Mouse (Mus musculus) neural tube, embryonic 10.5 days (tissue): ENCODE data around the gene Kctd2.

ENCODE experiments used
- DNase-seq: peaks from one replicate; pipeline ENCODE4 v3.0.0-alpha.2; 2017; ENCODE audit warnings: low spot score; ENCODE audit errors: extremely low spot score

The Kctd2 gene

DNA sequence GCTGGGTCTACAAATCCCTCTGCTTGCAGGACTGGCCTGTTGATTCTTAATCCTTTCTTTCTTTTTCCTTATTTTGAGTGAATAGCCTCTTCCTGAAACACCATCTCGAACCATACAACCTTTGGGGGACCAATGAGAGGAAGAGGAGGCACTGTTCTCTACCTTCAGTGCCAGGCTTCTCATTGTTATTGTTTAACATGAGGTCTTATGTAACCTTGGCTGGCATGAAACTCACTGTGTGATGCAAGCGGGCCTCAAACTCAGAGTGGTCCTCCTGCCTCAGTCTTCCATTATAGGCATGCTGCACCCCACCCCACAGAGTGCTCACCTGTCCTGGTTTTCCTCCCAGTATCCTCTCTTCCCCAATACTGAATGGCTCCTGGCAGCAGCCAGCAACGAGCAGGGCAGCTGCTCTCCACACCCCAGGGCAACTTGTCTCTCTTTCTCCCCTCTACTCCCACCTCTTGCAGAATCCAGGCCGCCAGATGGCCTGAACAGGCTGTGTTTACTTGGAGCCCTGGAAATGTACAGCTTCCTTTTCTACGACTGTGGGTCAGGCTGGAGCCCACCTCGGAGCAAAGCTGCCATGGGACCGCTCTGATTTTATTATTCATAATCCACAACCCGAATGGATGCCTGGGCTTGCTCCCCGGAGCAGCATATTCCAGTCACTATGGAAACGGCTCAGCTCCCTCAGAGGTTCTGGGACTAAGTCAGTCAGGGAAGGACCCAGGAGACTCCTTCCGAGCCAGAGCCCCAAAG, 19.1 kb upstream of the Kctd2 start:
- no peak for DNase-seq

DNA sequence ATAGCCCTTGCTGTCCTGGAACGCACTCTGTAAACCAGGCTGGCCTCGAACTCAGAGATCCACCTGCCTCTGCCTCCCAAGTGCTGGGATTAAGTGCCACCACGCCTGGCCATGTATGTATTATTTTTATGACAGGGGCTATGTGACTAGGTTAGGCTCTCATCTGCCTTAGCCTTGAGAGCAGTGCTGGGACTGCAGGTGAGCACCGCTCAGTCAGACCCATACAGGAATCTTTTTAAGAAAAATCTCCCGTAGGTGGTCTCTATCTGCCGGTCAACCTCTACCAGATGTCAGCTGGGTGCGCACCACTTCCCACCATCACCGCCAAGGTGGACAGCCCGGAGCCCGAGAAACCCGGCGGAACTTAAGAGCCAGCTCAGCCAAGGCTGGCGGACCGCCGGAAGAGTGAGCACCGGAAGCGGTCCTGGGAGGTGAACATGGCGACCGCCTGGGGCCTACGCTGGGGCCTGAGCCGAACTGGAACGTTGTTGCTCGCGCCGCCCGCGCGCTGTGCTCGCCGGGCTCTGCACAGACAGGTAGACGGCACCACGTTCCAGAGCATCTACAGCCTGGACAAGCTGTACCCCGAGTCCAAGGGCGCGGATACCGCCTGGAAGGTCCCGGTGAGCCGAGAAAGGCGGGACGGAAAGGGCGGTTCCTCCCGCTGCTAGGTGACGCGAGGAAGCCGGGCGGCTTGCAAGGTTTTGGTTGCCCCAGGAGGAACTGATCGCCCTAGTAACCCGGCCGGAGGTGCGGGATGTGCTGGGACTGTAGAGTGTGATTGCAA, 16.4 kb upstream of the Kctd2 start, which contains the start of gene Mrpl58:
Gene Mrpl58, plus strand, starts transcription at position 415 of the 787 bp plus-strand sequence.
- peak; percentile 90 for DNase-seq

DNA sequence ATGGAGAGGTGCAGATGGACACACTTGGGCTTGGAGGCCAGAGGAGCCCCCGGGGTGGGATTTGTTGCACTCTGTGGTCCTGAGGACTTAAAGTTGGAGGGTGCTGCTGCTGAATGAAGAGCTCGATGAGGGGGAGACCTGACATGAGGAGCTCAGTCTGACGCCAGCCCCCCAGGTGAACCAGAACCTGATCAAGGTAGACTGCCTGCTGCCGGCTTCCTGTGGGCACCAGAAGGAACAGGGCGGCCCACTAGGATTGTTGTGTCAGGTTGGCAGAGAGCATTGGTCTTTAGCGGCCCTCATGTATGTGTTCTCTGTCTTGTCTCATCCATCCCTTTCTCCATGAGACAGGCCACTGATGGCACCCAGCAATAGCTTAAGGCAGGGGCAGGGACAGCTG, 14.2 kb upstream of the Kctd2 start:
- no peak for DNase-seq

GRCm38 (mm10) chr11:115406858-115407401, 13.0 kb upstream of the Kctd2 start:
- DNase-seq = no peak

- no peak for DNase-seq
These were observed 11.5 kb upstream of the Kctd2 start for GRCm38 (mm10) chr11:115408266-115408920.

GRCm38 (mm10) chr11:115409556-115409955, 10.4 kb upstream of the Kctd2 start:
- DNase-seq = no peak

DNA sequence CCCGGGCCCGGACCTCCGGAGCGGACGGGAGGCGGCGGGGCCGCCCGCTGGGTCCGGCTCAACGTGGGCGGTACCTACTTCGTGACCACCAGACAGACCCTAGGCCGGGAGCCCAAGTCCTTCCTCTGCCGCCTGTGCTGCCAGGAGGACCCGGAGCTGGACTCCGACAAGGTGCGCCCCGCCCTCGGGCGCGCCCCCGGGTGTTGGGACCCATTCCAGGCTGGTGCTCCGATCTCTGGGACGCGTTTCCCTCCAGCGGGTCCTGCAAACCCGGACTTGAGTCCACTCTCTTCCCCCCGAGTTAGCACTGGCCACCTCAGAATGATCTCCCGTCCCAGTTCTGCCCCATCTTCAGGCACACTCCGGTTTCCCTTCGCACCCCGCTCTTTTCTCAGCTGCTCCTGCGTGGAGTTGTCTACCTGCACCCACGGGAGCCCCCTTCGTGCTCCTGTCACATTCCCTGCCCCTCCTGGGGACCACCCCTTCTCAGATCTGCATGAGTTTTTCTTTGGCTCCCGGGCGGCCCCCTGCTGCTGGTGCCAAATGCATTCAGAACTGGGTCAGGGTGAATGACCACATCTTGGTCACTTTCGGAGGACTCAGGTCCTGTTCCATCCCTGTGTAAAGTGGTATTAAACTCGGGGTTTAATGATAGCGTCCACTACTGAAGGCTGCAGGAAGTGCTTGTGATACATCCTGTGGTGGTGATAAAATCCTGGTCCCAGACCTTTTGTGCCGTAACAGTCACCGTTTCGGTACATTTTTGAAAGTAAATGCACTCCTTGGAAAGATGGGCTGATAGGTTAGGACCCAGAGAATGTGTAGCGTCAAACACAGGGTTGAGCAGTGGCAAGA, 635 bp downstream of the Kctd2 start:
- DNase-seq = peak; percentile 66

- no peak for DNase-seq
These were observed 1.4 kb downstream of the Kctd2 start for GRCm38 (mm10) chr11:115421328-115421727.

GRCm38 (mm10) chr11:115421972-115422371, 2.0 kb downstream of the Kctd2 start:
- DNase-seq = no peak

GRCm38 (mm10) chr11:115423091-115423490, 3.2 kb downstream of the Kctd2 start:
- no peak for DNase-seq

GRCm38 (mm10) chr11:115424666-115425065, 4.7 kb downstream of the Kctd2 start:
- DNase-seq = no peak

GRCm38 (mm10) chr11:115425671-115426070, 5.7 kb downstream of the Kctd2 start:
- DNase-seq = no peak

DNA sequence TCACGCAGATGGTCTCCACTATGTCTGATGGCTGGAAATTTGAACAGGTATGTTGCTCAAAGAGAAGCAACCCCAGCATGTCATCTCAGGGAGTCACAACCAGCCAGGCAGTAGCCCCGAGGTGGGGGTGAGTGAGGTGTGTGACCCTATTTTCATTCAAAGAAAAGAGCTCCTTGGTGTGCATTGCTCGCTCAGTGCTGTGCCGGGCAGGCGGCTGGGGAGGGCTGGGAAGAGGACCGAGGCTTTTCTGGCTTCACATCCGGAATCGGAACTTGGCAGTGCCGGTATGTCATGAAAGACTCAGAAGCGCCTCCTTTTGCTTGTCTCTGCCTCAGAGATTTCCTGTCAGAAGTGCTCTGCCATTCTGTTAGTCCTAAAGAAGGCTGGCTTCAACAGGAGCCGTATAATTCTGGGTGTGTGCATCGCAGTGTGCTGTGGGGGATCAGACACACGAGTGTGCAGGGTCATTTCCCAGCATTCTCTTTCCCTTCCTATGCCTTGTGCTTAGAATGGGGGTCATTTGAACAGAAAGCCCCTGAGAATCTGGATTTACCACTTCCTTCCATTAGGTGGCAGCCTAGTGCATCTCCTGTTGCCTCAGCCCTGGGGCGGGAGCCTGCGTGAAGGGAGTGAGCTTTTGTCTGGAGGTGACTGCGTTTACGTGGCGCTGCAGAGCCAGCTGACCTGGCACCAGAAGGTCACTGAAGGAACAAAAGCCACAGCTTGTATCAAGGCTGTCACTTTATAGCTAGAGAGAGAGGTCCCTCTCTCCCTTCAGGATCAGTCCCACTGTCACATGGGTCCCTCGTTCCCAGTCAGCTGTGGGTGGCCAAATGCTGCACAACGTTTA, 7.8 kb downstream of the Kctd2 start:
- peak; percentile 80 for DNase-seq

GRCm38 (mm10) chr11:115429307-115429706, 9.4 kb downstream of the Kctd2 start:
- DNase-seq = no peak

- DNase-seq = no peak
These were observed 10.6 kb downstream of the Kctd2 start for GRCm38 (mm10) chr11:115430561-115430960.

GRCm38 (mm10) chr11:115432814-115433213, 12.9 kb downstream of the Kctd2 start:
- DNase-seq = no peak

DNA sequence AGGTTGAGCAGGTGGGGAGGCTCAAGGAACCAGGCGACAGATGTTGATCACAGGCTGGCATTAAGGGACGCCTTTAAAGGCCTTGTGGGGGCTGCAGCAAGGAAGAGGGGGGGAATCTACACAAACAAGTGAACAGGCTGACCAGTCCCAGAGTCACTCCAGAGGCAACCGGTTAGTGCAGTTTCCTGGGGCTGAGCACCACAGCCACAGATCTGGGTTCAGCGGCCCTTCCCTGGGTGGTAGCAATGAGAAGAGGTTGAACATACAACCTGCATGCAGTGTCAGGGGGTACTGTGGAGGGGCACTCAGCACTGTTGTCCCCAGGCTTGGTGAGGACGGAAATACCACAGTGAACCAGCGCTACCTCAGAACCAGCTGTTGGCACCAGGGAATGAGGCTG, 13.4 kb downstream of the Kctd2 start:
- no peak for DNase-seq

DNA sequence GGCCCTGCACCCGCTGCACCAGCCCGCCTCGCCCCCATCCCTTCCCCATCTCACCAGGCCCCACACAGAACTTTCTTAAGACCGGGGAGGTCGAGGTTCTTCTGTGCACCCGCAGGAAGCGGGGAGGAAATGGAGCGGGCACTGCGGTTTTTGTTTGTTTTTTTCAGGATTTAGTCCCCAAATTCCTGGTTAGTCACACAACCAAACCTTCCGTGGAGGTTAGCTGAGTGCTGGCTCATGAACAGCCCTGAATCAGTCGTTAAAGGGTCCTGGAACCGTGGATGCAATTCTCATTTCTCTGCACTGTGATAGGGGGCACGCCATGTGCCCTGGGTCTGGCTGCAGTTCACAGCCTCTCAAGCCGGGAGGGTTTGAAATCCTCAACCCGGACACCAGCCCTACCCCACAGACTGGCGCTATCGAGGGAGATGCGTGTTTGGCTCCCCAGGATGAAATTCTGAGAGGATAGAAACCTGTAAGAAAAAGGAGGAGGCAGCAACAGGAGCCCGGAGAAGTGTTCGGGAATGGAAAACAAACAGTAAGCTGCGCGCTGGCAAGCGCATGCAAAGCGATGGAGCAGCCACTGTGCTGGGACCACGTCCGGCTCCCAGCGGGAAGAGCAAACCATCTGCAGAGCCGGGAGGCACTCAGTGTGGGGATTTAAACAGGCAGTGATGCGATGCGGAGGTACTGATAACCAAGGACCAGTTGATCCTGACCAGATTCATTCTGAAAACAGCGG, 15.8 kb downstream of the Kctd2 start:
- DNase-seq = peak; percentile 71

- no peak for DNase-seq
These were observed 17.7 kb downstream of the Kctd2 start for GRCm38 (mm10) chr11:115437571-115438122.
